Mouse (Mus musculus): Measurements from ENCODE around the gene Nav2.

Gene Nav2

GRCm38 (mm10) chr7:49052871-49053618, 144.5 kb downstream of the Nav2 start:
- DNase-seq (ENCODE audit: low spot score in 2 of 2): no peak

GRCm38 (mm10) chr7:49055273-49055672, 146.8 kb downstream of the Nav2 start:
- DNase-seq (ENCODE audit: low spot score in 2 of 2): peak in 1 of 2 experiments; percentile 19

DNA sequence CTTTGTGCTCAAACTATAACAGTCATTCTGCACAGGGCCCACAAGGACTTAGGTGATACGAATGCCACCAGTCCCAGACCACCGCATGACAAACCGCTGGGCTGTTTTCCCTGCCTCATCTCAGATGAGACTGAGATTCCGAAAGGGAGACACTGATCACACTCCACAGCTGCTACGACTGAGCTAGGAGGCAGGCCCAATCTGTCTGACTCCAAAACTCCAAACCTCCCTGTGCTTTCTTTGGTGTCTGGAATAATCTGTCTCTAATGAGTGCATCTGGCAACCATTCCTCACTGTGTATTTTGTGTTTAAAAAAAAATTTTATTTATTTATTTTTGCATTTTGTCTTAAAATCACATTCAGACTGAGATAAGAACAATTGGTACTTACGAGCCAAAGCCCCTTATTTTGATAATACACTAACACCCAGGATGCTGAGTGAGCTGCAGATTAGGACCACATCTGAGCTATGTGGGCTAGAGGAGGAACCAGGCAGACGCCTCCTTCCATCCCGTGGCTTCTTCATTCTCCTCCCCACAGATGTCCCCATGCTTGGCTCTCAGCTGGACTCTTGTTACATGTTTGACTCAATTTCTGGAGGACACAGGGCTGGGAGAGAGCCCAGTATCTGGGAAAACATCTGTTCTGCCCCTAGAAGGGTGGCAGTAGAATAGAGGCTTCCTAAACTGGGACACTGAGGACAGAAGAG, 149.9 kb downstream of the Nav2 start:
- DNase-seq (ENCODE audit: low spot score in 2 of 2): no peak

DNA sequence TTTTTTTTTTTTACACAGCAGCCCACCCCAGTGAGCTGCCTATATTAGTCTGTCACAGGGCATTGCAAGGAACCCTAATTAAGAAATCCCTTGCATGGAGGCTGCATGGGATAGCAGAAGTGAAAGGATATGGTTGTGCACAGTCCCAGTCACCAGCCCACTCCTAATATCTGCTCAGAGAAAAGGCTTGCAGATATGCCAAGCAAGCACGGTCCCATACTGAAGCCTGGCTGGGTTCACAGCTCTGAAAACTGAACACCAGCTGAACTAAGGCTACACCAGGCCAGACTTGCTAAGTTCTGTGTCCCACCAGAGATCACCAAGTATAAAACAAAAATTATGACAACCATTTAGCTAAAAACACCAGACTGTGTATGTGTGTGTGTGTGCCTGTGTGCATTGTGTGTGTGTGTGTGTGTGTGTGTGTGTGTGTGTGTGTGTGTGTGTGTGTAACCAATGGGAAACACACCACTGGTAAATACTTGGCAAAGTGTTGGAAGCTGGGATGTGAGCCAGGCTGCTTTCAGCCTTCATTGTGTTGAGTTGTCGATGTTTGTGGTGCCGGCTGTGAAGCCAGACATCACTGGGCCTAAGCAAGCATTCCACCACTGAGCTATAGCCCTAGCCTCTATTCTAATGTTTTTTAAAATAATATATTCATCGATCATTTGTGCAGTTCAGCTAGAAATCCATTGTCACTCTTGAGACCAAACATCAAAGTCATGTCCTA, 156.4 kb downstream of the Nav2 start:
- DNase-seq (ENCODE audit: low spot score in 2 of 2): no peak

DNA sequence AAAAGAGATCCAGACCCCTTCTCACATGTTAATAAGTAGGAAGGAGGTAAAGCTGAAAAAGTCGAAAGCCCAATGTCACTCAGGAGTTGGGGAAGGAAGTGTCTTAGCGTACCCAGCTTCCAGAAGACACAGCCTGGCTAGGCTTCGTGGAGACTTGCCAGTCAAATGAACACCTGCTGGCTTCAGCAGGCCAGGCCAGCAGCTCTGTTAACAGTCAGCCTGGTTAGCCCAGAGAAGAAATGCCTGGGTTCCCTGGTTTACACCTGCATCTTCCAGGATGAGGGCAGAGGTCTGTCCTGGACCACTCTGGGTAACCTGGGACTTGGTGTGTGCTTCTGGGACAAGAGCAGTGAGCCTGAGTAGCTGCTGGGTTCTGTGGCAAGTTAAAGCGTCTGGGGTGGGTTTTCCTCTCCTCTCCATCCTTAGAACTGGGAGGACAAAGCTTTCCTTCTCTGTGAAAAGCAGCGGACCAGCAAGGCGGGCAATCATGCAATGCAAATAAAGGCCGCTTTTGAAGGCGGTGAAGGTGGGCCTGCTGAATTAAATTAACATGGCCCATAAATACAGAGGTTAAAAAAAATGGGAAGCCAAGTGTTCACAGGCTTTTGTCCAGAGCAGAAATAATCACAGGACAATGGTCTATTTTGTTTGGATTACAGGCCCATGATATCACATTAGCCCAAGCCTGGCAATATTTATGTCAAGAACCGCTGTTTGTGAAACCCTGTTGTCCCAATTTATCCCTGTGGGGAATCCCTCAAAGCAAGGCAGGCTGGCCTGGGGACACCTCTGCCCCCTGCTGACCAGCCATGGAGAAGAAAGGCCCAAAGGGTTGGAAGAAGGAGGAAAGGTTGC, 157.3 kb downstream of the Nav2 start:
- no peak for DNase-seq (ENCODE audit: low spot score in 2 of 2)

DNA sequence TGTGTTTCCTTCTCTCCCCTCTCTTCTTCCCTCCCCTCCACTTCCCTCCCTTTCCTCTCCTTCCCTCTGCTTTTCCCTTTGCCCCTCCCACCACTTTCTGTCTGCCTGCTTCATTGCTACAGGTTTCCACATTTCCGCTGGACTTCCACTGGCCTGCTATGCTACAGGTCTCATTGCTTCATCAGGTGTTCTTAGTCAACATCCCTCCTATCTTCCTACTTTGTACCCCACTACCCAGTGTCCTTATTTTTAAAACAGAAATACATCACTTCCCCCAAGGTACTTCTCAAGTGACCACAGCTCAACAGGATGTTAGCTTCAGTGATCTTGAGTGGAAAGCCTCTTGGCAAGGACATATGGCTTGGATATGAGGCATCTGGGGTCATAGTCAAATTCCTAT, 158.3 kb downstream of the Nav2 start:
- DNase-seq (ENCODE audit: low spot score in 2 of 2): no peak

GRCm38 (mm10) chr7:49069396-49069961, 161.0 kb downstream of the Nav2 start:
- no peak for DNase-seq (ENCODE audit: low spot score in 2 of 2)

DNA sequence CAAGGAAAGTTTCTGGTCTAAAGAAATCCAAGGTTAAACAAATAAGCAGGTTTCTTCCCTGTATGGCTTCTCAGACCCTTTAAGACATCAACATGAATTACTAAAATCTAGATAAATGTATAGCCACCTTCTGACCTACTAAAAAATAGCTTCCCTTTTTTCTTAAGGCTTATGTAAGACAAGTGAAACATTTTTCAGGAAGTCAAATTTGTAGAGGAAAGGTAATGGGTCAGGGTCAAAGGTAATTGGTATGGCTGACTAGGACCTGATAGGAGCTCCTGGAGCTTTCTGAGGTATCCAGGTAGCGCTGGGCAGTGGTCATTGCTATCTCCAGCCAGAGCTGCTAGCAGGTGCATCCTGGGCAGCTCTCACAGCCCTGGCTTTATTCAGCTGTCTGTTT, 162.1 kb downstream of the Nav2 start:
- DNase-seq (ENCODE audit: low spot score in 2 of 2): no peak

DNA sequence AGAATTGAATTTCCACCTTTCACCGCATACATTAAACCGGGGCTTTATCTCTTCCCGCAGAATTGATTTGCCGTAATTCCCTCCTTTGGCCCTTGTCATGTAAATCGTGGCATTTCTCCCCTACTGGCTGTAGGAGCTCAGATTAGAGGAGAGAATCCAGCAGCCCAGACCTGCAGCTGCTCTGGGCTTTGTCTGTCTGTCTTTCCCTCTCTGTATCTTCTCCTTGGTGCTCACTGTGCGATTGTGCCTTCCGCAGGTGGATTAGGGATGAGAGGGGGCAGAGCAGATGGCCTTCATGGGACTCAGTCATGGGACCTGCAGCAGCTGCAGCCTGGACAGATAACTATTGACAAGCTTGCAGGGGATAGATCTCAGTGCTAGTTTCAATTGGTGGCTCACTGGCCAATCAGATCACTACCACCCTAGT, 162.6 kb downstream of the Nav2 start:
- no peak for DNase-seq (ENCODE audit: low spot score in 2 of 2)

GRCm38 (mm10) chr7:49075333-49075934, 166.9 kb downstream of the Nav2 start:
- DNase-seq (ENCODE audit: low spot score in 2 of 2): no peak

- no peak for DNase-seq (ENCODE audit: low spot score in 2 of 2)
Observed at GRCm38 (mm10) chr7:49076283-49076694, 167.8 kb downstream of the Nav2 start.

DNA sequence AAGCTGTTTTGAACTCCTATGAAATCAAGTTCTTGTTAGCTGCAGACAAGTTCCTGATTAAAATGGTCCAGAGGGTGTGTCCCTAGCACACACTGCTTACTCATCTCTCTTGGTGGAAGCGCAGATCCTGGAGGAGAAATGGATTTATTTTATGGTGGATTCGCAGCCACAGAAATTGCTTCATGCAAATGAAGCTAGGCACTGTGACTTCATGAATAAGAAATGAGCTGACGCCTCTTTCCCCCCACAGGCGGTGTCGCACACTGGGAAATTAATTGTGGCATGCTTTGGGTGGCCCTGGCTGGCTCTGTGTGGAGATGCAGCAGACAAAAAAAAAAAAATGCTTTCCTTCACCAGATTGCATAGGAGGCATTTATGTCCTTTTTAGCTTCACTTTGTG, 170.4 kb downstream of the Nav2 start:
- DNase-seq (ENCODE audit: low spot score in 2 of 2): no peak

- DNase-seq (ENCODE audit: low spot score in 2 of 2): no peak
Observed at GRCm38 (mm10) chr7:49082585-49083165, 174.2 kb downstream of the Nav2 start.

DNA sequence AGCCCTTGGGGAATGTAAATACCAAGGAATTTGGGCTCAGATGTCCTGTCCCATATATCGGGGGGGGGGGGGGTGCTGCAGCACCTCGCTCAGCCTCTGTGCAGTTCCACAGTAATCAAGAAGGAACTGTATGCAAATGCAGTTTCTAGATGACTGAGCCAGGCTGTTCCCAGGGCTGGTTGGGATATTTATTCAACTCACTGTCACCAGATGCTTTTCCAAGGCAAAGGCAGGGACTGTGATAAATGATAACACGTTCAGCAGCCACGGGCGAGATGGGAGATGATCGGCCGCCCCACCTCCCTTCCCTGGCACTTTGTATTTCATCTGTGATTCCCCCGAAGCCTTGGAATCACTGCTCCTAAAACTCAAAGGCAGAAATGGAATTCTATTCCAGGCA, 176.3 kb downstream of the Nav2 start:
- no peak for DNase-seq (ENCODE audit: low spot score in 2 of 2)

- DNase-seq (ENCODE audit: low spot score in 2 of 2): no peak
Observed at GRCm38 (mm10) chr7:49085759-49086158, 177.2 kb downstream of the Nav2 start.

DNA sequence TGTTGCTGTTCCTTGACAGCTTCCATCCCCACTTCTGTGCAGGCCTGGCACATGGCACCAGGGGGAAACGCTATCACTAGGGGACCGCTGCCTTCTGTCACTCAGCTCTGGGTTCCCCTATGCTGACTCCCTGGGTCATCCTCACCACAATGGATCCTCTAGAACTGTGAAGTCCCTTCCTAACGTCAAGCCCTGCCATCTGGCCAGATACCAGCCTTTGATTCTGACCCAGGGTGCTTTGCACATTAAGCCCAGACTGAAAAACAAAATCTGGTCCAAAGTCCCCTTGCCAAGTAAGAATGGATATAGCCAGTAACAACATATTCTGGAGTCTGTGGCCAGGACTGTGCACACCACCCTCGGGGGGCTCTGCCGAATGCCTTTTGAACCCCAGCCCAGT, 178.6 kb downstream of the Nav2 start:
- peak in 1 of 2 experiments; percentile 8 for DNase-seq (ENCODE audit: low spot score in 2 of 2)

GRCm38 (mm10) chr7:49088198-49088912, 179.8 kb downstream of the Nav2 start:
- peak; percentile 9 to 44 for DNase-seq (ENCODE audit: low spot score in 2 of 2)

- DNase-seq (ENCODE audit: low spot score in 2 of 2): no peak
Observed at GRCm38 (mm10) chr7:49091371-49091770, 182.9 kb downstream of the Nav2 start.

GRCm38 (mm10) chr7:49091921-49092320, 183.4 kb downstream of the Nav2 start:
- DNase-seq (ENCODE audit: low spot score in 2 of 2): no peak

GRCm38 (mm10) chr7:49093596-49093995, 185.1 kb downstream of the Nav2 start:
- DNase-seq (ENCODE audit: low spot score in 2 of 2): no peak
